Mouse (Mus musculus) CH12.LX (cell line): ENCODE data around the gene Hnrnpa3. TPM values are rescaled to one million over a fixed set of nuclear protein-coding genes. Genes with fewer than 3 reads are reported as not detected.
A peak's percentile ranks its signal among the peaks of the same experiment; 100 is the strongest.

ENCODE experiments used
- DNase-seq: peaks from one replicate; pipeline ENCODE4 v3.0.0-alpha.2; 2013; ENCODE audit errors: extremely low read depth
- H3K27ac ChIP-seq: 2 replicates; pipeline ENCODE4 v1.5.1; 2012; ENCODE audit warnings: low read depth, mild to moderate bottlenecking, control low read depth, moderate library complexity; ENCODE audit not compliant: insufficient read depth
- H3K27me3 ChIP-seq: replicated peaks from 2 replicates; pipeline ENCODE3; 2012; ENCODE audit warnings: inconsistent platforms
- H3K36me3 ChIP-seq, 2 experiments: replicated peaks in 1 of 2; 2 replicates each; pipeline versions ENCODE3 to v1.6.1; 2012; ENCODE audit warnings: inconsistent platforms in 1 of 2, low read length in 1 of 2, mild to moderate bottlenecking in 1 of 2, mixed read lengths in 1 of 2, moderate library complexity in 1 of 2; ENCODE audit not compliant: control insufficient read depth in 1 of 2, insufficient read depth in 1 of 2
- H3K4me1 ChIP-seq, 2 experiments: 2 replicates each; pipeline ENCODE4 v1.6.1; 2012; ENCODE audit warnings: inconsistent platforms in 1 of 2, moderate library complexity in 1 of 2; ENCODE audit not compliant: insufficient read depth in 2 of 2, control insufficient read depth in 1 of 2
- H3K4me2 ChIP-seq: 2 replicates; pipeline ENCODE4 v1.6.1; 2012; ENCODE audit warnings: low read depth, mild to moderate bottlenecking, control low read depth; ENCODE audit not compliant: poor library complexity, insufficient read depth, severe bottlenecking
- H3K4me3 ChIP-seq, 3 experiments: fragments of 150-350 bp in 1 of 3; sonication (generic) in 1 of 3; replicated peaks in 1 of 3; 2 replicates each; pipeline versions ENCODE3 to v1.5.1; 2011 to 2012; ENCODE audit warnings: low read depth in 2 of 3, low read length in 2 of 3, mild to moderate bottlenecking in 2 of 3, moderate library complexity in 2 of 3, control low read depth in 1 of 3, improper control_type of control experiment in 1 of 3, inconsistent platforms in 1 of 3, mixed read lengths in 1 of 3; ENCODE audit not compliant: poor library complexity in 1 of 3
- H3K79me2 ChIP-seq: replicated peaks from 2 replicates; pipeline ENCODE4 v1.6.1; 2012; ENCODE audit warnings: mild to moderate bottlenecking, moderate library complexity; ENCODE audit not compliant: control insufficient read depth, poor library complexity, insufficient read depth, severe bottlenecking; ENCODE audit errors: extremely low read depth
- H3K9ac ChIP-seq: 2 replicates; pipeline ENCODE4 v1.6.1; 2012; ENCODE audit warnings: low read depth, mild to moderate bottlenecking, control low read depth, moderate library complexity; ENCODE audit not compliant: insufficient read depth
- H3K9me3 ChIP-seq: replicated peaks from 2 replicates; pipeline ENCODE3; 2012; ENCODE audit warnings: low read length, inconsistent platforms, mixed read lengths
- CHD2 ChIP-seq: IDR thresholded peaks from 2 replicates; pipeline ENCODE4 v1.6.1; 2011; ENCODE audit warnings: low read length, improper control_type of control experiment
- E2F4 ChIP-seq: IDR thresholded peaks from 2 replicates; pipeline ENCODE4 v1.6.1; 2011; ENCODE audit warnings: low read depth, low read length, improper control_type of control experiment; ENCODE audit not compliant: insufficient replicate concordance
- ELF1 ChIP-seq: IDR thresholded peaks from 2 replicates; pipeline ENCODE4 v1.6.1; 2014; ENCODE audit warnings: low read depth, mild to moderate bottlenecking, inconsistent platforms, low read length, improper control_type of control experiment
- EP300 ChIP-seq: IDR thresholded peaks from 2 replicates; pipeline ENCODE4 v1.6.1; 2011; ENCODE audit warnings: low read length, improper control_type of control experiment
- GABPA ChIP-seq: IDR thresholded peaks from 2 replicates; pipeline ENCODE4 v1.6.1; 2012; ENCODE audit warnings: low read depth, low read length, improper control_type of control experiment, inconsistent platforms; ENCODE audit not compliant: insufficient replicate concordance
- HCFC1 ChIP-seq: IDR thresholded peaks from 2 replicates; pipeline ENCODE4 v1.6.1; 2012; ENCODE audit warnings: low read depth, mild to moderate bottlenecking, inconsistent platforms, low read length, improper control_type of control experiment
- IRF4 ChIP-seq: IDR thresholded peaks from 2 replicates; pipeline ENCODE4 v1.6.1; 2014; ENCODE audit warnings: low read depth, mild to moderate bottlenecking, inconsistent platforms, low read length, improper control_type of control experiment
- JUN ChIP-seq: IDR thresholded peaks from 2 replicates; pipeline ENCODE4 v1.6.1; 2011; ENCODE audit warnings: low read depth, mild to moderate bottlenecking, low read length, improper control_type of control experiment, moderate library complexity; ENCODE audit not compliant: insufficient read depth
- JUND ChIP-seq: conservative IDR thresholded peaks from 2 replicates; pipeline ENCODE4 v1.6.1; 2011; ENCODE audit warnings: low read depth, low read length, improper control_type of control experiment
- MEF2A ChIP-seq: IDR thresholded peaks from 2 replicates; pipeline ENCODE4 v1.6.1; 2014; ENCODE audit warnings: low read depth, mild to moderate bottlenecking, inconsistent platforms, low read length, improper control_type of control experiment, borderline replicate concordance
- NELFE ChIP-seq: IDR thresholded peaks from 2 replicates; pipeline ENCODE4 v1.6.1; 2011; ENCODE audit warnings: low read depth, low read length, improper control_type of control experiment
- PAX5 ChIP-seq: IDR thresholded peaks from 2 replicates; pipeline ENCODE4 v1.6.1; 2012; ENCODE audit warnings: low read length, inconsistent platforms, mixed read lengths
- POLR2A ChIP-seq: IDR thresholded peaks from 2 replicates; pipeline ENCODE4 v1.6.1; 2011; ENCODE audit warnings: low read depth, mild to moderate bottlenecking, improper control_type of control experiment, low read length
- POLR2AphosphoS2 ChIP-seq: IDR thresholded peaks from 2 replicates; pipeline ENCODE4 v1.6.1; 2011; ENCODE audit warnings: low read depth, low read length, improper control_type of control experiment
- RCOR1 ChIP-seq: conservative IDR thresholded peaks from 2 replicates; pipeline ENCODE4 v1.6.1; 2012; ENCODE audit warnings: low read depth, mild to moderate bottlenecking, inconsistent platforms, low read length, improper control_type of control experiment
- SIN3A ChIP-seq: IDR thresholded peaks from 2 replicates; pipeline ENCODE4 v1.6.1; 2012; ENCODE audit warnings: low read length, improper control_type of control experiment, inconsistent platforms
- TBP ChIP-seq: conservative IDR thresholded peaks from 2 replicates; pipeline ENCODE4 v1.6.1; 2011; ENCODE audit warnings: low read depth, low read length, improper control_type of control experiment
- USF2 ChIP-seq: conservative IDR thresholded peaks from 2 replicates; pipeline ENCODE4 v1.6.1; 2011; ENCODE audit warnings: low read depth, low read length, improper control_type of control experiment
- ZKSCAN1 ChIP-seq: IDR thresholded peaks from 2 replicates; pipeline ENCODE4 v1.6.1; 2012; ENCODE audit warnings: low read depth, inconsistent platforms, low read length, improper control_type of control experiment, borderline replicate concordance
- ZMIZ1 ChIP-seq: IDR thresholded peaks from 2 replicates; pipeline ENCODE4 v1.6.1; 2012; ENCODE audit warnings: low read depth, mild to moderate bottlenecking, inconsistent platforms, low read length, improper control_type of control experiment
- ZNF384 ChIP-seq: IDR thresholded peaks from 2 replicates; pipeline ENCODE4 v1.6.1; 2012; ENCODE audit warnings: low read depth, low read length, improper control_type of control experiment, inconsistent platforms
- dilution Hi-C: fragments of 300-500 bp; cut with MboI; formaldehyde crosslinking; loops from 2 replicates; pipeline ENCODE4 v1.14.3; 2020; ENCODE audit warnings: low sequenced_read_pairs; ENCODE audit not compliant: extremely low pct_unique_long_range_greater_than_20kb, extremely low pct_ligation_motif_present
- in situ Hi-C: fragments of 300-500 bp; cut with MboI; formaldehyde crosslinking; loops from 3 replicates; pipeline ENCODE4 v1.14.3; 2019; ENCODE audit warnings: low sequenced_read_pairs, low pct_ligation_motif_present, low pct_unique_long_range_greater_than_20kb, mixed read lengths
- polyA plus RNA-seq: library from polyadenylated mRNA; unstranded; fragments of >175 nt; gene quantifications from 2 replicates; pipeline ENCODE4 v1.2.1, GENCODE M21; 2012; ENCODE audit warnings: low read depth; ENCODE audit not compliant: insufficient read length
- total RNA-seq, 2 experiments: library from RNA; depleted of rRNA; stranded (reverse); fragments of 300-350 nt in 1 of 2; fragments of >200 nt in 1 of 2; gene quantifications; 2 replicates each; pipeline ENCODE4 v1.2.3; 2012 to 2014

Hnrnpa3 gene
- total and polyA plus RNA-seq, 3 experiments, result 83.1 to 373 (median 229) TPM

GRCm38 (mm10) chr2:75654679-75655078 is 4.4 kb upstream of the Hnrnpa3 start:
- TF ChIP-seq CHD2, result no peak
- TF ChIP-seq TBP, result peak; percentile 82
- TF ChIP-seq ZNF384, result peak; percentile 3; the same call in 1 of the 2 replicates
- TF ChIP-seq NELFE, result 0 out of 2 replicates have a peak, but pooled peaks have one; percentile 3
- TF ChIP-seq ZMIZ1, result peak; percentile 45; the same call in 1 of the 2 replicates
- TF ChIP-seq, all 38 proteins: peak for 4
- no peaks in the 10 kb centered on the region for H3K9me3 ChIP-seq
- H3K4me2 ChIP-seq, result no peak overlapping the region
- in situ Hi-C loops (no loop called here), dilution Hi-C loops (no loop called here)
- no peak for DNase-seq
- no peaks in the 10 kb centered on the region for H3K27me3 ChIP-seq
- peaks cover 6% of the 10 kb centered on the region for H3K79me2 ChIP-seq
- peaks cover 0 to 9% of the 10 kb centered on the region in 2 experiments for H3K36me3 ChIP-seq
- H3K27ac ChIP-seq, result no peak overlapping the region
- H3K9ac ChIP-seq, result no peak overlapping the region
- peaks cover 8 to 37% of the 10 kb centered on the region in 2 experiments; a peak in 3 of 4 replicates for H3K4me1 ChIP-seq
- no peak overlapping the region for H3K4me3 ChIP-seq

GRCm38 (mm10) chr2:75656924-75657323 is 2.1 kb upstream of the Hnrnpa3 start:
- H3K4me2 ChIP-seq, result no peak overlapping the region
- in situ Hi-C loops, result no loop called here
- no peak overlapping the region for H3K27ac ChIP-seq
- no peak overlapping the region for H3K9ac ChIP-seq
- TF ChIP-seq USF2, result no peak
- no peak for TF ChIP-seq PAX5
- no peak for TF ChIP-seq IRF4
- no peak for TF ChIP-seq EP300
- TF ChIP-seq GABPA, result no peak
- TF ChIP-seq POLR2AphosphoS2, result no peak
- TF ChIP-seq RCOR1, result no peak
- no peak for TF ChIP-seq POLR2A
- TF ChIP-seq SIN3A, result no peak
- TF ChIP-seq JUND, result no peak
- no peak for TF ChIP-seq HCFC1
- no peak for TF ChIP-seq JUN
- TF ChIP-seq E2F4, result no peak
- no peak for TF ChIP-seq MEF2A
- TF ChIP-seq CHD2, result no peak
- no peak for TF ChIP-seq ELF1
- TF ChIP-seq ZKSCAN1, result no peak
- H3K36me3 ChIP-seq, result peaks cover 0 to 10% of the 10 kb centered on the region in 2 experiments
- peaks cover 8 to 37% of the 10 kb centered on the region in 2 experiments; a peak in 3 of 4 replicates for H3K4me1 ChIP-seq
- H3K79me2 ChIP-seq, result peaks cover 28% of the 10 kb centered on the region
- no peak for DNase-seq
- no peaks in the 10 kb centered on the region for H3K9me3 ChIP-seq
- dilution Hi-C loops, result no loop called here
- H3K27me3 ChIP-seq, result no peaks in the 10 kb centered on the region
- H3K4me3 ChIP-seq, result no peak overlapping the region
